In the genomic region with DNA sequence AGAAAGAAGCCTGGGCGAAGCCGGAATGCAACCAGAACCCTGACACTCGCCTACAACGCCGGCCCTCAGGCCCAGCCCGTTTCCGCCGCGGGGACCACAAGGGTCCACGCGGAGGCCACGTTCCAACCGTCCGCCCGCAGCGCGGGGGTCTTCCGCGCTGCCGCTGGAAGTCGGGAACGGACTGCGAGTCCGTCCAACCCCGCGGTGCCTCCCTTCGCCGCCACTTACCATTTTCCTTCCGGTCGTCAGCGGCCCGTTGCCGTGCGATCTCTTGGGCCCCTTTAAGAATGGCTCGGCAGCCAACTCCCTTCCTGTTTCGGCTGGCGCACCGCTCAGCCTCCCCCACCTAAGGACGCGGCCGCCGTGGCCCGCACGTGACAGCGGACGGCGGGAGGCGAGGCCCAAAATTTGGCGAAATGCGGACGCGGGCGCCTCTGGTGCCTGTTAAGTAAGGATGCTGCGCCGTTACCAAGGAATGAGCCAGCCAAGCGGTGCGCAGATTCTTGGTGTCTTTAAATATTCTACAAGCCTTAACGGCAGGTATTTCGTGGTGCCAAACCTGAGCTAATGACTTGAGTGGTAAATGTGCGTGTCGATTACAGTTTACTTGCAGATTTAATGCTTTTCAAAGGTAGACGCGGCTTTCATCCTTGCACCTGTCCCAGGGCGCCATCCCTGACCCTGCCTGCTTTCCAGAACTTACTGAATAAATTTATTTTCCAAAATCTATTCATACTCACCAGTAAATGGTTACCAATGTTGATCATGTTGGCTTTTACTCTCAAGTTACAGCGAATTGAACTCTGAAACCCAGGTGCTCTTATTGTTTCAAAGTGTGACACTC, we compare ENCODE assay signal across 8 mouse cellular contexts. TPM values are rescaled to one million over a fixed set of nuclear protein-coding genes. Genes with fewer than 3 reads are reported as not detected.
DNase-seq lines count a peak whose midpoint lies in the region; ATAC-seq and TF ChIP-seq lines count a peak whose summit lies in the region.

Gene Gmfb (minus strand): TSS at position 370 of the 844 bp plus-strand sequence.

- peak within 1 kb of the TSS; percentile 67 for H3K4me2 ChIP-seq in hindbrain, embryonic 16.5 days (ENCODE audit: low read length)

- peak; percentile 98 for ATAC-seq in hindbrain, embryonic 16.5 days
- ATAC-seq in megakaryocyte, adult 5-6 weeks (ENCODE audit: poor library complexity, severe bottlenecking): peak; percentile 97

- H3K36me3 ChIP-seq in hindbrain, embryonic 16.5 days (ENCODE audit: control insufficient read depth, insufficient read depth, low read length): no peaks in the 10 kb centered on the region

- TF ChIP-seq CTCF in left cerebral cortex, adult 2 months (IDR thresholded peaks at IDR 0.05): peak; percentile 33

- H3K27me3 ChIP-seq in hindbrain, embryonic 16.5 days (replicated peaks; ENCODE audit: control insufficient read depth, insufficient read depth, low read length): 0 out of 2 replicates have a peak, but pooled peaks cover 2% of the 10 kb centered on the region

- under 1% methylated on average over 56 of the region's 65 CpGs for WGBS in hindbrain, embryonic 16.5 days

- peaks cover 13% of the 10 kb centered on the region for H3K4me1 ChIP-seq in hindbrain, embryonic 16.5 days (ENCODE audit: control insufficient read depth, insufficient read depth, low read depth, low read length)

- H3K9ac ChIP-seq in hindbrain, embryonic 16.5 days (ENCODE audit: low read depth, low read length): peak within 1 kb of the TSS; percentile 89

- intact Hi-C loops in left cerebral cortex, adult 2 months (cut with DNase I): loop anchor here (1.0 to 2.0 kb wide), 2 partner anchors 10 to 33 kb away; partner anchors contain the start of genes Cgrrf1 and Cnih1

- H3K9me3 ChIP-seq in hindbrain, embryonic 16.5 days (ENCODE audit: control insufficient read depth, low read length): no peaks in the 10 kb centered on the region

- peak; percentile 77 for DNase-seq in WW6 (ENCODE audit: low read depth, low spot score)
- peak; percentile 95 to 96 for DNase-seq in cerebellum, postnatal 4 days (ENCODE audit: low spot score in 2 of 2)
- peak; percentile 96 for DNase-seq in gastrocnemius, adult 18-20 months (ENCODE audit: low spot score)
- peak; percentile 97 to 100 for DNase-seq in left cerebral cortex, adult 2 months (ENCODE audit: extremely low spot score in 1 of 2, low spot score in 2 of 2)
- peak; percentile 98 for DNase-seq in right cerebral cortex, adult 2 months (ENCODE audit: low spot score in 2 of 2)
- peak; percentile 96 for DNase-seq in urinary bladder, postnatal 14 days (ENCODE audit: low spot score)

- peak within 1 kb of the TSS; percentile 93 for H3K4me3 ChIP-seq in hindbrain, embryonic 16.5 days (ENCODE audit: low read length)
- H3K4me3 ChIP-seq in left cerebral cortex, adult 2 months: peak within 1 kb of the TSS; percentile 76

- peak within 1 kb of the TSS; percentile 80 for H3K27ac ChIP-seq in hindbrain, embryonic 16.5 days (ENCODE audit: low read depth, low read length)
- H3K27ac ChIP-seq in left cerebral cortex, adult 2 months: peak within 1 kb of the TSS; percentile 95

RNA-seq across cellular contexts. Expression of gene Gmfb, which starts in this region (rescaled TPM):
- total RNA-seq in gastrocnemius, adult 18-20 months (2021): 10 to 100 TPM; 17.3 to 18.1 TPM
- polyA plus RNA-seq in hindbrain, embryonic 16.5 days (2015; fragmentation: Nextera tagmentation; extraction: Ambion mirVana): 133 and 135 TPM in 2 replicates
- 100 to 1,000 TPM; 131 to 133 TPM for total RNA-seq in left cerebral cortex, adult 2 months (2021)
- total RNA-seq in megakaryocyte, adult 5-6 weeks (2015): 76.1 and 87.3 TPM in 2 replicates
- total RNA-seq in megakaryocyte, adult 5-6 weeks (2017): 88.7 and 89.0 TPM in 2 replicates

Comparison
In these comparisons a context has a peak if more than half of its experiments do, and no peak if none do; other contexts are left out.
1. Peak in every context shown above with its lines: DNase-seq, ATAC-seq, H3K4me3 ChIP-seq and H3K27ac ChIP-seq.
2. RNA of gene Gmfb (total RNA-seq): 131 to 133 TPM in left cerebral cortex, adult 2 months and 76.1 to 89.0 TPM in megakaryocyte, adult 5-6 weeks; 17.3 to 18.1 TPM in gastrocnemius, adult 18-20 months; every median in the first group is over 4 times any median in the second.